Mouse (Mus musculus) forebrain, embryonic 12.5 days (tissue): ENCODE measurements around the gene Cebpz. TPM values are rescaled to one million over a fixed set of nuclear protein-coding genes. Genes with fewer than 3 reads are reported as not detected.

Experiments used
- ATAC-seq: fragments of 200-750 bp; cut with Nextera tagmentation; 2 replicates; pipeline ENCODE4 v1.8.0; 2017; ENCODE audit warnings: moderate TSS enrichment; ENCODE audit not compliant: low FRiP score
- H3K27ac ChIP-seq: fragments of 300-500 bp; sonication (generic); 2 replicates; pipeline ENCODE4 v1.5.1; 2016; ENCODE audit warnings: mild to moderate bottlenecking
- H3K27me3 ChIP-seq: fragments of 300-500 bp; sonication (generic); 2 replicates; pipeline ENCODE4 v1.6.1; 2016; ENCODE audit warnings: mild to moderate bottlenecking
- H3K36me3 ChIP-seq: fragments of 300-500 bp; sonication (generic); replicated peaks from 2 replicates; pipeline ENCODE4 v1.6.1; 2016; ENCODE audit warnings: mild to moderate bottlenecking
- H3K4me1 ChIP-seq: fragments of 300-500 bp; sonication (generic); 2 replicates; pipeline ENCODE4 v1.6.1; 2016
- H3K4me2 ChIP-seq: fragments of 300-500 bp; sonication (generic); 2 replicates; pipeline ENCODE4 v1.6.1; 2016; ENCODE audit warnings: mild to moderate bottlenecking, moderate library complexity
- H3K4me3 ChIP-seq: fragments of 300-500 bp; sonication (generic); replicated peaks from 2 replicates; pipeline ENCODE4 v1.5.1; 2016; ENCODE audit warnings: mild to moderate bottlenecking
- H3K9ac ChIP-seq: fragments of 300-500 bp; sonication (generic); 2 replicates; pipeline ENCODE4 v1.6.1; 2016; ENCODE audit warnings: mild to moderate bottlenecking
- H3K9me3 ChIP-seq: fragments of 300-500 bp; sonication (generic); 2 replicates; pipeline ENCODE4 v1.6.1; 2016
- WGBS: fragments of 180-500 bp; shearing (Covaris S2); methylation state at CpG from one replicate; pipeline ENCODE4 v1.1.7; 2016; 5-methylcytosine and 5-hydroxymethylcytosine counted together
- polyA plus RNA-seq: library from polyadenylated mRNA; unstranded; fragments of >200 nt; fragmentation: Nextera tagmentation; extraction: Ambion mirVana; gene quantifications from 2 replicates; pipeline ENCODE4 v1.2.1, GENCODE M21; 2016

The Cebpz gene
- 69.2 and 76.0 TPM in 2 replicates for polyA plus RNA-seq

GRCm38 (mm10) chr17:78936466-78937228 lies at the start of gene Cebpz, which contains the start of gene Ndufaf7:
TSS of gene Cebpz (minus strand) at chr17:78937066.
TSS of gene Ndufaf7 (plus strand) at chr17:78937136.
- peak within 1 kb of the TSS; percentile 76 for H3K9ac ChIP-seq
- H3K4me2 ChIP-seq: peak within 1 kb of the TSS; percentile 77
- under 1% methylated on average over 45 of the region's 45 CpGs for WGBS
- 0 out of 2 replicates have a peak within 1 kb of the TSS, but pooled peaks have one; percentile 31 for H3K27ac ChIP-seq
- peak; percentile 99 for ATAC-seq
- peak within 1 kb of the TSS; percentile 76 for H3K4me3 ChIP-seq
- H3K36me3 ChIP-seq: peaks cover 42% of the 10 kb centered on the region
- no peaks in the 10 kb centered on the region for H3K9me3 ChIP-seq
- peaks cover 21% of the 10 kb centered on the region for H3K4me1 ChIP-seq
- no peaks in the 10 kb centered on the region for H3K27me3 ChIP-seq

- Histone ChIP-seq H3K27ac (no peak overlapping the region), H3K9me3 (no peaks in the 10 kb centered on the region), H3K4me1 (no peaks in the 10 kb centered on the region), H3K4me2 (no peak overlapping the region), H3K36me3 (peaks cover 30% of the 10 kb centered on the region), H3K4me3 (no peak overlapping the region), H3K27me3 (no peaks in the 10 kb centered on the region), H3K9ac (no peak overlapping the region)
- no peak for ATAC-seq
- 90% methylated on average over 3 of the region's 3 CpGs for WGBS
These were observed 46.9 kb upstream of the Cebpz start for GRCm38 (mm10) chr17:78983736-78984135.

GRCm38 (mm10) chr17:78983166-78983565 lies 46.3 kb upstream of the Cebpz start:
- no peaks in the 10 kb centered on the region for H3K27me3 ChIP-seq
- no peak overlapping the region for H3K4me3 ChIP-seq
- no peaks in the 10 kb centered on the region for H3K4me1 ChIP-seq
- H3K4me2 ChIP-seq: no peak overlapping the region
- H3K9me3 ChIP-seq: no peaks in the 10 kb centered on the region
- 94% methylated on average over 8 of the region's 8 CpGs for WGBS
- H3K36me3 ChIP-seq: peaks cover 30% of the 10 kb centered on the region
- no peak for ATAC-seq
- no peak overlapping the region for H3K9ac ChIP-seq
- H3K27ac ChIP-seq: no peak overlapping the region

GRCm38 (mm10) chr17:78968500-78968899 lies 31.6 kb upstream of the Cebpz start:
- no peak for ATAC-seq
- 83% methylated on average over 3 of the region's 3 CpGs for WGBS
- H3K36me3 ChIP-seq: peaks cover 28% of the 10 kb centered on the region
- no peak overlapping the region for H3K27ac ChIP-seq
- no peaks in the 10 kb centered on the region for H3K27me3 ChIP-seq
- H3K4me3 ChIP-seq: no peak overlapping the region
- H3K9me3 ChIP-seq: no peaks in the 10 kb centered on the region
- H3K4me1 ChIP-seq: no peaks in the 10 kb centered on the region
- H3K9ac ChIP-seq: no peak overlapping the region
- no peak overlapping the region for H3K4me2 ChIP-seq

- WGBS: 93% methylated on average over 11 of the region's 11 CpGs
- H3K9me3 ChIP-seq: no peaks in the 10 kb centered on the region
- peaks cover 43% of the 10 kb centered on the region for H3K36me3 ChIP-seq
- no peak overlapping the region for H3K4me2 ChIP-seq
- no peak overlapping the region for H3K27ac ChIP-seq
- no peak overlapping the region for H3K4me3 ChIP-seq
- no peaks in the 10 kb centered on the region for H3K27me3 ChIP-seq
- H3K4me1 ChIP-seq: no peaks in the 10 kb centered on the region
- ATAC-seq: no peak
- H3K9ac ChIP-seq: no peak overlapping the region
These were observed 29.4 kb upstream of the Cebpz start for GRCm38 (mm10) chr17:78966092-78966883.

GRCm38 (mm10) chr17:78964387-78964786 lies 27.5 kb upstream of the Cebpz start:
- Histone ChIP-seq H3K27me3 (no peaks in the 10 kb centered on the region), H3K4me1 (no peaks in the 10 kb centered on the region), H3K27ac (no peak overlapping the region), H3K9me3 (no peaks in the 10 kb centered on the region), H3K4me2 (no peak overlapping the region), H3K9ac (no peak overlapping the region), H3K4me3 (no peak overlapping the region), H3K36me3 (peaks cover 51% of the 10 kb centered on the region)
- WGBS: 88% methylated on average over 1 of the region's 1 CpGs
- no peak for ATAC-seq

GRCm38 (mm10) chr17:78959473-78959872 lies 22.6 kb upstream of the Cebpz start:
- Histone ChIP-seq H3K9me3 (no peaks in the 10 kb centered on the region), H3K36me3 (peaks cover 74% of the 10 kb centered on the region), H3K27ac (no peak overlapping the region), H3K27me3 (no peaks in the 10 kb centered on the region), H3K4me1 (no peaks in the 10 kb centered on the region), H3K4me2 (no peak overlapping the region), H3K4me3 (no peak overlapping the region), H3K9ac (no peak overlapping the region)
- no peak for ATAC-seq
- WGBS: 84% methylated on average over 6 of the region's 6 CpGs

GRCm38 (mm10) chr17:78953240-78953639 lies 16.4 kb upstream of the Cebpz start:
- no peak for ATAC-seq
- WGBS: 92% methylated on average over 8 of the region's 8 CpGs
- H3K36me3 ChIP-seq: peaks cover 76% of the 10 kb centered on the region
- no peak overlapping the region for H3K27ac ChIP-seq
- H3K4me2 ChIP-seq: no peak overlapping the region
- H3K27me3 ChIP-seq: no peaks in the 10 kb centered on the region
- no peaks in the 10 kb centered on the region for H3K9me3 ChIP-seq
- no peak overlapping the region for H3K9ac ChIP-seq
- no peak overlapping the region for H3K4me3 ChIP-seq
- no peaks in the 10 kb centered on the region for H3K4me1 ChIP-seq

- 90% methylated on average over 5 of the region's 5 CpGs for WGBS
- H3K4me1 ChIP-seq: no peaks in the 10 kb centered on the region
- no peak overlapping the region for H3K4me2 ChIP-seq
- no peak overlapping the region for H3K27ac ChIP-seq
- no peaks in the 10 kb centered on the region for H3K27me3 ChIP-seq
- no peak for ATAC-seq
- no peaks in the 10 kb centered on the region for H3K9me3 ChIP-seq
- no peak overlapping the region for H3K4me3 ChIP-seq
- no peak overlapping the region for H3K9ac ChIP-seq
- H3K36me3 ChIP-seq: peaks cover 75% of the 10 kb centered on the region
These were observed 15.2 kb upstream of the Cebpz start for GRCm38 (mm10) chr17:78952070-78952469.

- Histone ChIP-seq H3K36me3 (peaks cover 76% of the 10 kb centered on the region), H3K9me3 (no peaks in the 10 kb centered on the region), H3K4me2 (no peak overlapping the region), H3K27ac (no peak overlapping the region), H3K4me1 (no peaks in the 10 kb centered on the region), H3K4me3 (no peak overlapping the region), H3K27me3 (no peaks in the 10 kb centered on the region), H3K9ac (no peak overlapping the region)
- ATAC-seq: no peak
- WGBS: 95% methylated on average over 5 of the region's 5 CpGs
These were observed 14.4 kb upstream of the Cebpz start for GRCm38 (mm10) chr17:78951225-78951624.

- ATAC-seq: no peak
- Histone ChIP-seq H3K4me2 (no peak overlapping the region), H3K4me3 (no peak overlapping the region), H3K36me3 (peaks cover 36% of the 10 kb centered on the region), H3K27ac (no peak overlapping the region), H3K9me3 (no peaks in the 10 kb centered on the region), H3K27me3 (no peaks in the 10 kb centered on the region), H3K4me1 (peaks cover 6% of the 10 kb centered on the region), H3K9ac (no peak overlapping the region)
- WGBS: 66% methylated on average over 11 of the region's 11 CpGs
These were observed 5.7 kb upstream of the Cebpz start for GRCm38 (mm10) chr17:78942579-78942978.

- H3K27me3 ChIP-seq: no peaks in the 10 kb centered on the region
- ATAC-seq: no peak
- no peaks in the 10 kb centered on the region for H3K9me3 ChIP-seq
- no peak overlapping the region for H3K27ac ChIP-seq
- no peak overlapping the region for H3K9ac ChIP-seq
- peaks cover 33% of the 10 kb centered on the region for H3K36me3 ChIP-seq
- 90% methylated on average over 4 of the region's 4 CpGs for WGBS
- peaks cover 16% of the 10 kb centered on the region for H3K4me1 ChIP-seq
- no peak overlapping the region for H3K4me3 ChIP-seq
- H3K4me2 ChIP-seq: no peak overlapping the region
These were observed 2.1 kb upstream of the Cebpz start for GRCm38 (mm10) chr17:78938927-78939326.
